Mouse (Mus musculus) CD4-positive, CD25-positive, alpha-beta regulatory T cell, adult 4 months (primary cell): ENCODE results near the gene Tekt4. TPM values are rescaled to one million over a fixed set of nuclear protein-coding genes. Genes with fewer than 3 reads are reported as not detected.
A peak's percentile ranks its signal among the peaks of the same experiment; 100 is the strongest.

Source experiments
- ATAC-seq: one replicate; pipeline ENCODE4 v1.8.0; 2017
- polyA plus RNA-seq, 2 experiments: library from polyadenylated mRNA; unstranded; fragments of 100-300 nt; shearing (Covaris generic); gene quantifications; one replicate each; pipeline ENCODE4 v1.2.1; 2017

The Tekt4 gene
- polyA plus RNA-seq, 2 experiments from 2014 or later, result not detected

DNA sequence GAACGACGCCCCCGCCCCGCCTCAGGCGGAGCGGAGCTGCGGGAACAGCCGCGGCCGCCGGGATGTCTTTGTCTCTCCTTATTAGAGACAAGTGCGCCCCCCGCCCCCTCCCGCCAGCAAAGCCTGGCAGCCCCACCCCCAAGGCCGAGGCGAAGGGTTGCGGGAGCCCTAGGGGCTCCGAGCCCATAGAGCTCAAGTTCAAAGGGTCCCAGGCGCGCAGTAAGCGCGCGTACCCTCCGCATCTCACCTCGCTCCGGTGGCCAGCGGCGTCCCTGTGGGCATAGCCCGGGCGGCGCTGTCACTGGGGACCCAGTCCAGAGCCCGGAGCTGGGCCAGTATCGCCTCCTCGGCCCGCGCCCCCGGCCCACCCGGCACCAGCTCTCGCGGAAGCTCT lies 21.2 kb upstream of the Tekt4 start:
- no peak for ATAC-seq

DNA sequence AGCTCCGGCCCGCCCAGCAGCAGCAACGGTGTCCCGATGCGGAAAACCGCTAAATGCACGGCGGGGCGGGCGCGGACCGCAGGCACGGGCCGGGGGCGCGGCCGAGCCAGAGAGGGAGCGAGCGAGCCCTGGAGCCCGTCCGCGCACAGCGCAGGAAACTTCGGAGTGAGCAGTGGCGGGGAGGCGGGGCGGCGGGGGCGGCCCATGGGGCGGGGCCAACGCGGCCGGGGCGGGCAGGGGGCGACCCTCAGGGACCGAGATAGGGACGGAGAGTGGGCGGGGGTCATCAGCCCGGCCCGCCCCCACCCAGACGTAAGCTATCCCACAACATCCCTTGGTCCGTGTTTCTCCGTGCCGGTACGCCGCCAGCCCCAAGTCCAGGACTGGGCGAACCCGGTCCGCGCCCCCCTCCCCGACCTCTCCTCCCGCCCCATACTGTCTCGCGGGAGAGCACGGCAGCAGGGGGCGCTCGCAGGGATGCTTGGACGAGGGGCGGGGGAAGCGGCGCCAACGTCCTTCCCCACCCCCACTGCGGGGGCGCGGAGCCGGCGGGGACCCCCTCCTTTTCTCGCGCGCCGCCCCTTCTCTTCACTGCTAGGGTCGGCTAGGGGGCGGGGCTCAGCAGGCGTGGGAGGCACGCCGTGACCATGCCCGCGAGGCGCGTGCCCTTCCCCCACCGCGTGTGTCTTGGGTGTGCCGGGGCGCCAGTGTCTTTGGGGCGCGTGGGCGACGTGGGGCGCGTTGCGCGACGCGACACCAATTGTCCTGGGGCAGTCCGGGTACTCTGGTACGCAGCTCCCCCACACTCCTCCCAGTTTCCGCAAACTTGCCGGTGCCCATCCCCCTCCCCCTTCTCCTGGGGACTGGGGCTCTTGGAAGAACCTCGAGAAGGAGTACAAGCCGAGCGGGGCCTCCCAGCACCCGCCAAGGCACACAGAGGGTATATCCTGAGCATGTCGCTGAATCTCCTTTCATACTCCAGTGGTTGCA lies 20.5 kb upstream of the Tekt4 start, which contains the start of gene Cacna1h:
Cacna1h (minus strand) TSS at position 167 of the 990 bp plus-strand sequence.
- ATAC-seq, result no peak

DNA sequence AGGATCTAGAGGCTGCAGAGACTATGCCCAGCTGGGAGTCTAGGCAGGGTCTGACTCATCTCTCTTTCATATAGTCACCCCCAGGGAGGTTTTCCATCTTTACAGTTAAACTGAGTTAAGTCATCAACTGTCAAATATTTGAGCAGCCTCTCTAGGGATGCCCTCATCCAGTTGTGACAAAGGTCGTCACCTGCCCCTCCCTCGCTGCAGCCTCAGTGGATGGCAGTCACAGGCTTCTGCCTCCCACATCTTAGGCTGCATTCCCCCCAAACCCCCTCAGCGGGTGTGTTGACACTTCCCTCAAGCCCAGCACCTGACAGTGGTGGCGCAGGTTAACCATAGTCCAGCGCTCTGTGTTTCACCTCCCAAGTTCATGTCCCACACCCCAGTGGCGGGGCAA lies 13.0 kb upstream of the Tekt4 start:
- no peak for ATAC-seq

DNA sequence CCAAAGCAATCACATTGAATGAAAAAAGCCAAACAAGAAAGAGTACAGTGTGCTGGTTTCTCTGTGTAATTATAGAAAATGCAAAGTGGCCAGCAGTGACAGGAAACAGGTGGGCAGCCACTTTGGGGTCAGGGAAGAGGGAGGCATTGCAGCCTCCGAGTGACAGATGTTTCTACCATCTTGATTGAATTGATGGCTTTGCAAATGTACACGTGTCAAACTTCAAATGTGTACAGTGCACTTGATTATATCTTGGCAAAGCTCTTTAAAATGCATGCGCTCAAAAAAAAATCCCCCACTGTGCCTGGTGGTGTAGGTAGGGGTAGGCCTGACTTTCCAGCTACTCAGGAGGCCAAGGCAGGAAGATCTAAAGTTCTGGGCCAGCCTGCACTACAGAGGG lies 11.5 kb upstream of the Tekt4 start:
- no peak for ATAC-seq

DNA sequence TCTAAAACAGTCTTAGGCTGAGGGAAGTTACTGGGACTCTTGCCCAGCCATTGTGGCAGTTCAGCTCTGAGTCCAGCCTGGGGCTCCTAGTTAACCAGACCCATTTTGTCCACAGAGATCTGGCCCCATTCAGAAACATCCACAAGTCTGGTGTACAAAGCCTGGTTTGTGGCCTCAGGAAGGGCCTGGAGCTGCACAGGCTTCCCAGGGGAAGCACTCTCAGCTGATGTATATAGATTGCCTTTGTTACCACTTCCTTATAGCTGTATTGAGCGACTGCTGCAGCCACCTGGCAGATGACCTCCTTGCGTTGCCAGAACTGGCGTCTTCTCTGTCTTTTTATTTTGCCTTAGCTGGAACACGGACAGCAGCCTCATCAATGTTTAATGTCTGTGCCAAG lies 9.3 kb upstream of the Tekt4 start:
- no peak for ATAC-seq

DNA sequence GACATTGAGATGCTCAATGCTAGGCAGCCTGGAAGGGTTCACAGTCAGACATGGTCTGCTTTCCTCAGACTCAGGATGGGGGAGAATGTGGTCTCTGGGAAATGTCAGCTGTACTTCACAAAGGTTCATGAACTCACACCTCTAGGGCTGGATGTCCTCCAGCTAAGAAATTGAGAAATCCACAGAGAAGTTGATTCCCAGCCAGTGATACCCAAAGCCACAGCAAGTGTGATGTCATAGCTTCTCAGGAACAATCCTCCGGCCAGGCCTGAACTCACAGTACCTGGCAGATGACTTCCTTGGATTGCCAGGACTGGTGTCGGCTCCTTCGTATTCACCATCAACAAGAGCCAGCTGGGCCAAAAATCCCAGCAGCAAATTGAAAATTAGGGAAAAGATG lies 8.6 kb upstream of the Tekt4 start:
- ATAC-seq, result no peak

DNA sequence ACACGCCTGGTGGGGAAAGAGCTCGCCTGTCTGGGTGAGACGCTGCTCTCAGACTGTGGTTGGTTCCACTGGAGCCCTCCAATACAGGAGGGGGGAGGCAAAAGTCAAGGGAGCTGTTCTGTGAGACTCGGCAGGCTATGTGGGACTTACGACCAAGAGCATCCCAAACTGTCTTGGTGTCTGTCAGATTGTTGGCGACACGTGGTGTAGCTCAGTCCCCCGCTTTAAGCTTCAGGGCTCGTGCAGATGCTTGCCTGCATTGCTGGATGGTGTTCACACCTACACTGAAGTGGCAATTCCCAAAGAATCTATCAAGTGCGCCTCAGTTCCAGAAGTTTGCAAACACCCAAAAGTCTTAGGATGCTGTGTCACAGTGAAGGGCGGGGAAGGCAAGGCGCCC lies 6.5 kb upstream of the Tekt4 start:
- ATAC-seq, result no peak

DNA sequence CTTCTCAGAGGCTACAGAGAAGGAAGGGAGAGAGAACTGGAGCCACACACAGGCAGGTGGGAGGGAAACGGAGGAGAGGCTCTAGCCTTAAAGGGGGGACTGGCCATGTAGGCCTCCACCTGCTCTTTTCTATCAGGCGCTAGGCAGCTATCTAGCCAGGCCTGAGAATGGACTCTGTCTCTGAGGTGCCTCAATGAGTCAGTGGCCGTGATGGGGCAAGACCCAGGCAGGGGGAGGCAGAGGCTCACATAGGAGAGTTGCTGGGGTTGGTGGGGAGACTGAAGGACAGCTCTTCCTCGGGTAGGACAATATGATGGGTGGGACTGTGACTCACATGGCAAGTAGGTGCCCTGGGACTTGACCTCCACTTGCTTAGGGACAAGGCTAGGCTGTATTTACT lies 4.1 kb upstream of the Tekt4 start:
- no peak for ATAC-seq

DNA sequence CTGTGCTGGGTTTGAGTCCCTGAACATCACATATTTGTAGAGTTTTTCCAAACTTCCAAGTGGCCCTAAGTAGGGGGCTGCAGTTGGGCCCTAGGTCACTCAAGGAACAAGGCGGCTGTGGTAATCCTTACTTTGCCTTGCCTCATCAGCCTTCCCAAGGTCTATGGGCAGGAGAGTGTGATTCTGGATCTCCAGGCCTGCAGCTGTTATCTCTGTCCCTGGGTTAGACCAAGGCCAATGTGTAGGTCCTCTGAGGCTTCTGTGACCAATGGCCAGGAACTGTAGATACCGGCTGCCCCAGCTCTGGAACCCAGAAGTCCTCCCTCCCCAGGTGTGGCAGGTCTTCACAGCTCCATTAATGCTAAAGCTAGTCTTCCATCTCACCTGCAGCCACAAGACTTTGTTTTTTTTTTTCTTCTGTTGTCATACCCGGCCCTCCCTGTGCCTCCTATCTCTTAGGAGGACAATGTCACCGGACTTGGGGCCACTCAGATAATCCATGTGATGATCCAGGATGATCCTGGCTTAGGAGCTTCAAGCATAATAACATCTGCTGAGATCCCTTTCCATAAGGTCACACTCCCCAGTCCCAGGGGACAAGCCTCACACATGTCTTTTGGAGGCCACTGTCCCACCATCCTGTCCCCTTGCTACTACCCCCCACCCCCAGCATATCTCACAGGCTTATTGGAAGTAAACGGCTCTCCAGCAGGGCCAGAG lies 2.0 kb upstream of the Tekt4 start:
- no peak for ATAC-seq

DNA sequence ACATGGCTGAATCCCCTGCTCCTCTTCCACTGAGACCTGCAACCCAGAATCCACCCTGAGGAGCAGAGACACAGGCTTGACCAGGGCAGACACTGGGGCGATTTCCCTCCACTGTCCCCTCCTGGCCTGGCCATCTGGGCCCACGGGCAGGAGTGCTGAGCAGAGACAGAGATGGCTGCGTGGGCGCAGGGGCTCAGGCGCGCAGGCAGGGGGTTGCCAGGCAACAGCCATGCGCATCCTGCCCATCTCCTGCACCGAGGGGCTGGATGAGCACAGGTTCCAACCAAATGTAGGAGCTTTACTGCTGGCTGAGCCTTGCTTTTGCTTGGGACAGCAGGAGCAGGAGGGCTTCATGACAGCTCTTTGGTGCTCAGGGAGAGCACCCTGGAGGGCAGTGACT lies 2.1 kb downstream of the Tekt4 start:
- ATAC-seq, result no peak

DNA sequence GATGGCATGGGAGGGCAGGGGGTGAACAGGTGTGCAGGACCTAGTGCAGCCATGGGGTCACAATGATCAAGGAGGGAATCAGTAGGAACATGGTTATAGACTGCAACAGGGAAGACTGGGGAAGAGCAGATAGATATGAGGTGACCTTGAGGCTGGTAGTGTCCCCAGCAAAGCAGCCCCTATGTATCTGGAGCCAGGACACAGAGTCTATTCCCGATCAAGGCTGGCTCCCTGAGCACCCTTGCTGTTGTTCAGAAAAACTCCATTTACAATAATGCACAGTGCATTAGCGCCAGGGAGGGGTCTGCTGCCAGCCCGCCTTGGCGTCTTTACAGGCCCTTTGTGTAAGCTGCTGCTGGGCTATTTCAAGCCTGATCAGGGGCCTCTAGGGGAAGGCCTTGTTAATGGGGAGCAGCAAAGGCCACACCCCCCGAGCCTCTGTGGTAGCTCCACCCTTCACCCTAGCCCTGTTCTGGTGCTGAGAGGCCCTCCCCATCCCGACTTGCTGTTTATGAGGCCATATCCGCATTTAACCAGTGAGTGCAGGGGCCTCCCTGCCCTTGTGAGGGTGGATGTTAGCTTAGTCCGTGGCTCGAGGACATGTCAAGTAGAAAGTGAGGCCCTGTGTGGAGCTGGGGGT lies 7.9 kb downstream of the Tekt4 start:
- no peak for ATAC-seq

DNA sequence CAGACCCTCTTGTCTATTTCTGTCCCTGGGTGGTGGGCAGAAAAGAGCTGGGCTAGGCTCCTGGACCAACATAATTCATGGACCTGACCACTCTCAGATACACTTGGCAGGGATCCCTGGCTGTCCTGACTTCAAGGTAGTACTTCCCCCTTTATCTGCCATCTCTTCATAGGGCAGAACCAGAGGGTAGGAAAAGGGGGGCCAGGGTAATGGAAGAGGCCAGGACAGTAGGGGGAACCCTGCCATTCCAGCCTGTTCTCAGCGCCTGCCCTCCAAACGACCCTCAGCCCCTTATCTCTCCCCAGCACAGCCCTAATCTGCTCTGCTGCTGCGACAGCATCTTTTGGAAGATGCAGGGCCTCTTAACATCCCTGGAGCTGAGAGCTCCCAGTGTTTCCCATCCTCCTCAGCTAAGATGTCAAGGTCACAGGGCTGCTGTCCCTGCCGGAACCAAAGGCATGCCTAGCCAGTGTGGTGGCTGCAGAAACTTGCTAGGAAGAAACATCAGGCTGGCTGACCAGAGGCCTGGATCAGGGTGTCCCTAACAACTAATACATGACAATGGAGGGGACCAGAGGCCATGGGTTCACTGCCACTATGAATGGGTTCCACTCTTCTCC lies 9.0 kb downstream of the Tekt4 start:
- no peak for ATAC-seq

DNA sequence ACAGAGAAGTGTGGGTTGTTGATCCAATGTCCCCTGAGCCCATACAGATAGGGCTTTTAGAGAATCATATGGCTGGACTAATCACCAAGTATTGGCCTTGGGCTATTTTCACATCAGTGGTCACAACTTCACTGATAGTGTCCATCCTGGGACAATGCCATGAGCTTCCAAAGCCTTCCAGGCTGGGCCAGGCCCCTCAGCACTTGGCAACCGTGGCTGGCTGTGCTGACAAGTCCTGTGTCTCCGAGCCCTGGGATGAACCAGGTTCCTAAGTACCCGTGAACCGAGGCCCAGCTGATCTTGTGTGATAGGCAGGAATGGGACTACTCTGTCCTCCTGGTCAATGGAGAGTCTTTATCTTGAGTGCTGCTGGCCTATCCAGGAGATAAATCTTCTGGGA lies 9.7 kb downstream of the Tekt4 start:
- ATAC-seq, result no peak

DNA sequence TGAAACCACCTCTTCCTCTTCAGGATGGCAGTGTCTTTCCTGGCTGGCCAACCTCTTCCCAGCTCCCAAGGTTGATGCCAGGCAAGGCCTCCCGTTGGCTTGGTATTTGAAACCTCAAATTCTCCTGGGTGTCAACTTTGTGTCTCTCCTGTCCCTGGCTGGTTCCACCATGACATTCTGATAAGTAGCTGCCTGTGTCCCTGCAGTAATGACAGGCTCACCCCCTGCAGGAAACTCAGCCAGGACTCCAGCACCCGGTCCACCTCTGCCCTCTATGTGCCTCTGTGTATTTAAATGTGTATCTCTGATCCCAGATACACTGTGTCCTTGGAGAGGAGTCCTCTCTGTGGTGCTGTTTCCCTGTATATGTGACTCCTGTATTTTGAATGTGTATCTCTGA lies 11.8 kb downstream of the Tekt4 start:
- no peak for ATAC-seq

DNA sequence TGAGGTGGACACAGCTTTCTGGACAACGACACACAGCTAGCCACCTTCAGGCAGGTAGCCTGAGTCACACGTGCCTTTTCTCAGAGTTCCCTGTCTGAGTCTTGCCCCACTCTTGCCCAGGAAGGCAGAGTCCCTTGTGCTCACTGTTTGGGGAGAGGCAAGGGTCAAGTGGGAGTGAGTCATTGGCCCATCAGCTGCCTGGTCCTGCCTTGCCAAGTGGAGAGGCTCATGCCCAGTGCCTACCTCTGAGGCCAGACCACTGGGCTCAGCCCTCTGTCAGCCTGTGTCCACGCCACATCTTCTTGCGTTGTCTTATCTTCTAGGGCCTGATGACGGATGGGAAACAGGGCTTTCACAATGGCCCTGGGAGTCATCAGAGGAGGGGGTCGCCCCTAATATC lies 13.4 kb downstream of the Tekt4 start:
- no peak for ATAC-seq

DNA sequence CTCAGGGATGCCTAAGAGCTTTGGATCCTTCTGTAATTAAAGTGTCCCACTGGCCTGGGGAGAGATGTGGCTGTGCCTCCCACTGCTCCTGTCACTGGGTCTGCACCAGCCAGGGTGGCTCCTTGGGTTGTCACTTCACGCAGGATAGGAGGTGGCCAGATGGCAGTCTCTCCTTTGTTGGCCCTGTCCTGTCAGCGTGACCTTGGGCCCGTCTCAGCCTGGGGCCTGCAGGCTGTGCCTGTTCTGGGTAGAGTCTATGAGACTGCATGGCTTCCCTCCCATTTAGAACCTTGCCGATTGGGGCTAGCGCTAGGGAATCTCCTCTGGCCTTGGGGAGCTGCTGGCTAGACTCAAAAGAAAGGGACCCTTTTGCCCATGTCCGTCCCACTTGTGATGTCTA lies 13.9 kb downstream of the Tekt4 start:
- no peak for ATAC-seq

DNA sequence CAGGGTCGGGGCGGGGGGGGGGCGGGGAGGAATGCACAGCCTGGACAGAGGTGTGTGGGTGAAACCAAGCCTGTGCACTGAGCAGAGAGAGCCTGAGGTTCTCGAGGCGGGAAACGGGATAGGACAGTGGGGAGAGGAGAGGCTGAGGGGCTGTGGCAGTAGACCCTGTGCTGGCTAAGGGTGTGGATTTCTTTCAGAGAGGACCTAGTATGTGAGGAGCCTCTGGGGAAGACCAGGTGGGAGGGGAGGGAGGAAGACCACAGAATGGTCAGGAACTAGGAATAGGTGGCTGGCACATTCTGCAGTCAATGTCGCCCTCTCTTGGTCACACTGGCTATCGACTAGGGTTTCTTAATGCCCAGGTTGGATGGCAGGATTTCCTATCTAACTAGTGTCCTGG lies 15.4 kb downstream of the Tekt4 start:
- ATAC-seq, result no peak

DNA sequence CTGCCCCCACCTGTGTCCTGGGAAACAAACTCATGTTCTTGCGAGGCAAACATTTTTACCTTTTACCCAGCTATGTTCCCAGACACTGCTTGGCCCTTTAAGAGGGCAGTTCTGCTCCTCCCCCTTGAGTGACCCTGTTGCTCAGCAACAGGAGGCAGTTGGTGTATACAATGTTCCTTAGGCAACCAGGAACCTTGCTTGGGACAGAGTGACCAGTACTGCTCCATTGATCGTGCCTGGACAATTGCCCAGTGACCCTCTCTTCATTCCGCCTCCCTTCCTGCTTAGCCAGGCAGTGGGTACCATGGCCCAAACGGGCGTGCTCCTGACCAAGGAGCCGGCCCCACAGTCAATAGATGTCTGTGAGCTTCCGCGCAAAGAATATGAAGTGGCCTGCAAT lies 17.0 kb downstream of the Tekt4 start:
- ATAC-seq, result no peak

DNA sequence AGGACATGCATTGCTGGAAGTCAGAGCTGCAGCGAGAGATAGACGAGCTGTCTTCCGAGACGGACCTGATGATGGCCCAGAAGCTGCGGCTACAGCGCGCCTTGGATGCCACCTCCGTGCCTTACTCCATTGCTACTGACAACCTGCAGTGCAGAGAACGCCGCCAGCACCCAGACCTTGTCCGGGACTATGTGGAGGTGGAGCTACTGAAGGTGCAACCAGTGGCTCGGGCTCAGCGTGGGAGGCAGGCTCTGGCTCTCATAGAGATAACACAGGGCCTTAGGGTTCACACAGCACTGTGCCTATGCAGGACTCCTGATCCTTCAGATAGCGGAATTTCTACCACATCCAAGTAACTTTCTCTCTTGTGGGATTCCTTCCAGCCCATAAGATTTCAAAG lies 17.6 kb downstream of the Tekt4 start:
- ATAC-seq, result no peak

DNA sequence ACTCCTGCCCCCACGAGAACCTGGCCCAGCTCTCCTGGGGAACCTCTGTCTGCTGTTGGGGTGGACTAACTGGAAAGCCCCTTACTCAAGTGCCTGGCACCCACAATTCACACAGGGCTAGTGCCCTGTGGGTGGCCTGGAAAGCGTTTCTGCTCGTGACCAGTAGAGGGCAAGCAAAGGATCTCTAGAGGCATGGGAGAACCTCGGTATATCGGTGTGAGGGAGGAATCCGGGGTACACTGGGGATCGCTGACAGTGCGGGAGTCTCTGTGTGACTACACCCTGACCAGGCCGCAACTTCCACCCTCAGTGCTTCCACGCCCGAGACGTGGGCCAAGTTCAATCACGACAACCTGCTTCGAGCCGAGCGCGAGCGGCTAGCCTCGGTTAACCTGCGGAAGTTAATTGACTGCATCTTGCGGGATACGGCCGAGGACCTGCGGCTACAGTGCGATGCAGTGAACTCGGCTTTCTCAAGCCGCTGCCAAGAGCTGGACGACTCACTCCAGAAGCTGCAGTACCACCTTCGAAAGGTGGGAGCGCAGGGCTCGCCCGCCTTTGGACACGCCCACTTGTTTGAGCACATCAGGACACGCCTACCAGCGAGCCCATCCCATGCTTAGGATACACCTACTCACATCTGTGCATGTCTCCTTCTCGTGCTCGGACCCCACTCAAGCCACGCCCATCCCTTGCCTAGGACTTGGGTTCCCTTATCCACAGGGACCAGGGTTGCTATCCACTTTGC lies 20.1 kb downstream of the Tekt4 start:
- peak; percentile 79 for ATAC-seq

DNA sequence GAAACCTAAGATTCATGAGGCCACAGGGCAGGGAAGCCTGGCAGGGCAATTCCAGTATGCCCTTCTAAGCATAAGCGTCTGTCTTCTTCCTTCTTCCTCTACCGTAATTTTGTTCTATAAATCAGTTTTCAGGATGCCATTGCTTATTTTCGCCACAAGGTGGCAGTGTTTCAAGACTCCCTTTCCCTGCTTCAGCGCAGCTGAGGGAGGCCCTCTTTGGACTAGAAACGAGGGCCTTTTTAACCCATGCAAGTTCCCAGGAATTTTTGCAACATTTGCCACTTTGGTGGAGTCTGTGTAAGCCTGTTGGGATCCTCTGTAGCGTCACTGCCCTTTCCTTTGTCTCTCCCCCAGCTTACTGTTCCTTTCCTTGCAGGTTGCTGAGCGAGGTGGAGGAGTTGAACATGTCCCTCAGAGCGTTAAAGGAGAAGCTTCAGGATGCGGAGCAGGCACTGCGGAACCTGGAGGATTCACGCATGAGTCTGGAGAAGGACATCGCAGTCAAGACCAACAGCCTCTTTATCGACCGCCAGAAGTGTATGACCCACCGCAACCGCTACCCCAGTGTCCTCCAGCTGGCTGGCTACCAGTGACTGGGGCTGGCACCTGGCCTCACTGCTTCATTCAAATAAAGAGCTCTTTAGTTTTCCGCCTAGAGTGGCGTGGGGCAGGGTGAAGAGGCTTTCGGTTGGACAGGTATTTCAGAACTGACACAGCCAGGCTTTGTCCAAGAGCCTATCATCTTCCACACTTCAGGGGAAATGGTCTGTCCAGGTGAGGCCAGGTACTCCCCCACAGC lies 21.7 kb downstream of the Tekt4 start:
- ATAC-seq, result no peak
